Mouse (Mus musculus): ENCODE measurements around the gene Rps15.
"Not testable (repeated sequence)": the region's sequence is repeated elsewhere in the genome, so short reads cannot be mapped to it uniquely, and the experiment has no call there.

The Rps15 gene

GRCm38 (mm10) chr10:80292251-80293146 is at the start of gene Rps15:
Gene Rps15, plus strand, starts transcription at chr10:80292453.
- DNase-seq (ENCODE audit: low read depth), result peak; percentile 98

- no peak for DNase-seq (ENCODE audit: low read depth)
Observed at GRCm38 (mm10) chr10:80242607-80243006, 49.6 kb upstream of the Rps15 start.

- DNase-seq (ENCODE audit: low read depth), result peak; percentile 81
Observed at GRCm38 (mm10) chr10:80244791-80245399, 47.4 kb upstream of the Rps15 start.

GRCm38 (mm10) chr10:80245600-80245999 is 46.7 kb upstream of the Rps15 start:
- DNase-seq (ENCODE audit: low read depth), result peak; percentile 94

GRCm38 (mm10) chr10:80247849-80248248 is 44.4 kb upstream of the Rps15 start:
- DNase-seq (ENCODE audit: low read depth), result peak; percentile 70

- not testable (repeated sequence) for DNase-seq (ENCODE audit: low read depth)
Observed at GRCm38 (mm10) chr10:80248437-80248836, 43.8 kb upstream of the Rps15 start.

- peak; percentile 98 for DNase-seq (ENCODE audit: low read depth)
Observed at GRCm38 (mm10) chr10:80248971-80249640, 43.1 kb upstream of the Rps15 start, which contains the start of gene Ndufs7. Gene Ndufs7, plus strand, starts transcription at chr10:80249121.

- DNase-seq (ENCODE audit: low read depth), result no peak
Observed at GRCm38 (mm10) chr10:80250059-80250458, 42.2 kb upstream of the Rps15 start.

GRCm38 (mm10) chr10:80250573-80250972 is 41.7 kb upstream of the Rps15 start:
- DNase-seq (ENCODE audit: low read depth), result no peak

GRCm38 (mm10) chr10:80252011-80252410 is 40.2 kb upstream of the Rps15 start:
- no peak for DNase-seq (ENCODE audit: low read depth)

GRCm38 (mm10) chr10:80252493-80253274 is 39.6 kb upstream of the Rps15 start:
- no peak for DNase-seq (ENCODE audit: low read depth)

GRCm38 (mm10) chr10:80253551-80253950 is 38.7 kb upstream of the Rps15 start:
- no peak for DNase-seq (ENCODE audit: low read depth)

GRCm38 (mm10) chr10:80254331-80255297 is 37.6 kb upstream of the Rps15 start:
- DNase-seq (ENCODE audit: low read depth), result no peak

GRCm38 (mm10) chr10:80255881-80256535 is 36.2 kb upstream of the Rps15 start:
- DNase-seq (ENCODE audit: low read depth), result peak; percentile 67

- DNase-seq (ENCODE audit: low read depth), result no peak
Observed at GRCm38 (mm10) chr10:80257936-80258335, 34.3 kb upstream of the Rps15 start.

GRCm38 (mm10) chr10:80258752-80259462 is 33.3 kb upstream of the Rps15 start:
- DNase-seq (ENCODE audit: low read depth), result no peak

GRCm38 (mm10) chr10:80259463-80259805 is 32.8 kb upstream of the Rps15 start:
- no peak for DNase-seq (ENCODE audit: low read depth)

- peak; percentile 81 for DNase-seq (ENCODE audit: low read depth)
Observed at GRCm38 (mm10) chr10:80259861-80260641, 32.2 kb upstream of the Rps15 start.
